Mouse (Mus musculus) heart, adult 2 months (tissue): ENCODE data around the gene Nlgn2.

Experiments
- CTCF ChIP-seq: fragments of 200-600 bp; IDR thresholded peaks from 2 replicates; pipeline ENCODE4 v1.8.1; 2022; ENCODE audit warnings: antibody characterized with exemption, mild to moderate bottlenecking, moderate library complexity
- EP300 ChIP-seq: fragments of 200-500 bp; IDR thresholded peaks from 2 replicates; pipeline ENCODE4 v1.6.1; 2011; ENCODE audit warnings: low read depth, low read length, control low read depth; ENCODE audit not compliant: insufficient read depth
- POLR2A ChIP-seq: fragments of 200-500 bp; IDR thresholded peaks from 2 replicates; pipeline ENCODE4 v1.6.1; 2011; ENCODE audit warnings: mild to moderate bottlenecking, low read depth, low read length, control low read depth; ENCODE audit not compliant: insufficient read depth

- TF ChIP-seq CTCF (no peak), POLR2A (no peak), EP300 (no peak)
These were observed 21.1 kb downstream of the Nlgn2 start for GRCm38 (mm10) chr11:69816520-69816919.
